Mouse (Mus musculus) telencephalon, adult 2 months (tissue): ENCODE measurements around the gene Tsga8.

Source experiments
- DNase-seq: peaks from one replicate; pipeline ENCODE4 v3.0.0-alpha.2; 2011; ENCODE audit warnings: low read depth, low spot score

Gene Tsga8

DNA sequence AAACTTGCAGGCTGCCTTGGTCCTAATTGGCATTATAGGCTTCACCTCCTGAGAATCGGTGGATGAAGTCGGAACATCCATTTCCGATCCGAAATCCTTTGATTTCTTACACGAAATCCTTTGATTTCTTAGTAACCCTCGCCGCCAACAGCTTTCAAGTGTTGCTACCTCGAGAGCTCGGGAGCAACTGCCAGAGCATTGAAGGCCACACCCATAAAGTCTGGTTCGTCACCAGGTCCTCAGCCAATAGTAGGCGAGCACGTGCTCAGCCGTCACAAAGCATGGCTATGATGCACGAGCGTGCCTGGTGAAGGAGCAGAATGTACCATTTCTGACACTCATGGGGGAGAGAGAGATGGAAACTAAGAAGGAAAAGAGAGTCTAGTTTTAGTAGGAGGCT lies at the start of gene Tsga8:
Tsga8 (minus strand) TSS at position 327 of the 400 bp plus-strand sequence.
- DNase-seq = no peak
